Mouse (Mus musculus) left cerebral cortex, adult 11 months (tissue): ENCODE data around the gene Zfp384.
"Not testable (repeated sequence)": the region's sequence is repeated elsewhere in the genome, so short reads cannot be mapped to it uniquely, and the experiment has no call there.

Experiments used
- DNase-seq: peaks from one replicate; pipeline ENCODE4 v3.0.0; 2022; ENCODE audit warnings: low spot score

Zfp384 gene

GRCm38 (mm10) chr6:125009181-125010073, 482 bp downstream of the Zfp384 start:
- no peak for DNase-seq

DNA sequence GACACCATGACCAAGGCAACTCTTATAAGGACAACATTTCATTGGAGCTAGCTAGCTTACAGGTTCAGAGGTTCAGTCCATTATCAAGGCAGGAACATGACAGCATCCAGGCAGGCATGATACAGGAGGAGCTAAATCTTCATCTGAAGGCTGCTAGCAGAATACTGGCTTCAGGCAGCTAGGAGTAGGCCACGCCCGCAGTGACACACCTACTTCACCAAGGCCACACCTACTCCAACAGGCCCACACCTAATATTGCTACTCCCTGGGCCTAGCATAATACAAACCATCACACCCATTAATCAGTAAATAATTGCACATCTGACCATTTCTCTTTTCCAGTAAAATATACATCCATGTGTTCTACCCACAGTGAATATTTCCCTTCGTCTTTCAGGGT, 8.7 kb downstream of the Zfp384 start:
- no peak for DNase-seq

DNA sequence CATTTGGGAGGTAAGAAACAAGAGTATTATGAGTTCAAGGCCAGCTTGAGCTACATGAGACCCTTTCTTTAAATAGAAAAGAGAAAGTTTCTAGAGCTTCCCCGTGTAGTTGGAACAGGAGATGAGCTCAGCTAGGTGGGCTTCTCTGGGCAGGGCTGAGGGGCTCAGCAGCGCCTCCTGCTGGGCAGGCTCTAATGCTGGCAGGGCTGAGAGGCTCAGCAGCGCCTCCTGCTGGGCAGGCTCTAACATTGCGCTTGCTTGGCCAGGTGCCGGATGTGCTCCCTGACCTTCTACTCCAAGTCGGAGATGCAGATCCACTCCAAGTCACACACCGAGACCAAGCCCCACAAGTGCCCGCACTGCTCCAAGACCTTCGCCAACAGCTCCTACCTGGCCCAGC, 21.6 kb downstream of the Zfp384 start:
- DNase-seq, result not testable (repeated sequence)

- no peak for DNase-seq
Measured at GRCm38 (mm10) chr6:125031604-125032003, 22.7 kb downstream of the Zfp384 start.

- no peak for DNase-seq
Measured at GRCm38 (mm10) chr6:125038666-125039065, 29.7 kb downstream of the Zfp384 start.

DNA sequence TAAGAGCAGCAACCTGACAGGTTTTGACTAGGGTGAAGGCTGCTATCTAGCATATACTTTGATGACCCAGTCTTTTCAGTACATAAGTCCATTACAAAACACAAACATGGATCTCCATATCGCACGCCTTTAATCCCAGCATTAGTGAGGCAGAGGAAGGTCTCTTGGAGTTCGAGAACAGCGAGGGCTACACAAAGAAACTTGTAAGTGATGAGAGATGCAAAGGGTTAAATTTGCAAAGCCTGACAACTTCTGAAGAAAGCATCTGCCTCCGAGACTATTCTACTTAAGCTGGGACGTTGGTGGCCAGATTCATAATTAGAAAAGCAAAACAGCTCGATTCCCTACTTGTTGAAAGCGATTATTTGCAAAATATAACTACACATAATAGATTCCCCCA, 30.2 kb downstream of the Zfp384 start:
- no peak for DNase-seq

- DNase-seq, result peak; percentile 90
Measured at GRCm38 (mm10) chr6:125039533-125040153, 30.7 kb downstream of the Zfp384 start, which contains the start of gene Ing4. Ing4 (plus strand) TSS chr6:125039760.

- DNase-seq, result no peak
Measured at GRCm38 (mm10) chr6:125040221-125040620, 31.3 kb downstream of the Zfp384 start.

GRCm38 (mm10) chr6:125041047-125041446, 32.1 kb downstream of the Zfp384 start:
- no peak for DNase-seq

DNA sequence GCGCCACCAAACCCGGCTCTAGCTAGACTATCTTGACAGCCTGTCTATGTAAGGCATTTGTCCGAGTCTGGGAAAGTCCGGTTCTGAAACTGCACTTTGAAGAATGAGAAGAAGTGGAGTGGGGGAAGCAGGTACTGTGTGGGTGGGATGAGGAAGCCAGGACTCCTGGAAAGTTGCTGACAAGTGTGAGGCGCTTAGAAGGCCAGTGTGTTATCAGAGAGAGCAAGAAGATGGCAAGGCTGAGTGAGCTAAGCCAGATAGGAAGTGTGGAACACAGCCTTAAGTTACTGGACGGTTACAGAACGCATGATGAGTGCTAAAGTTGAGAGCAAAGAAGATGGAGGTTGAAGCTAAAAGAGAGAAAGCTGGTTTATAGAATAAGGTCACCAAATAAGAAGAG, 33.1 kb downstream of the Zfp384 start:
- DNase-seq, result no peak

- peak; percentile 49 for DNase-seq
Measured at GRCm38 (mm10) chr6:125046691-125047090, 37.7 kb downstream of the Zfp384 start.

DNA sequence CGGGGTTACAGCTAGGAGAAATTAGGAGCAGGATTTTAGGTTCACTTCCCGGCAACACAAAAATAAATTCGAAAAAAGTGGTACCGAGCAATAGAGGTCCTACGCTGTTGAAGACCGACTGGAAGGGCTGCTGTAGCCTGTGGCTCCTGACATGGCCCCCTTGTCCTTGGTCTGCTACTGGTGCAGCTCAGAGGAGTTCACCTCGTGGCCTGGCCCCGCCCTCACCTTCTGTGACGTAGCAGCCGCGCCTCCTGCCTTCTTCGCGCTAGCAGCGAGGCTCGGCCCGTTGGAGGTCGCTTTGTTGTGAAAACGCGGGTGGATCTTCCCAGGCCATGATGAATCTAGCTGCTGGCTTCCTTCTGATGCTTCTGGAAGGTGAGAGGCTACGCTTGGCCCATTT, 40.7 kb downstream of the Zfp384 start, which contains the start of gene Acrbp:
Gene Acrbp, plus strand, starts transcription at position 12 of the 400 bp plus-strand sequence.
- no peak for DNase-seq

GRCm38 (mm10) chr6:125051237-125051636, 42.3 kb downstream of the Zfp384 start:
- no peak for DNase-seq

DNA sequence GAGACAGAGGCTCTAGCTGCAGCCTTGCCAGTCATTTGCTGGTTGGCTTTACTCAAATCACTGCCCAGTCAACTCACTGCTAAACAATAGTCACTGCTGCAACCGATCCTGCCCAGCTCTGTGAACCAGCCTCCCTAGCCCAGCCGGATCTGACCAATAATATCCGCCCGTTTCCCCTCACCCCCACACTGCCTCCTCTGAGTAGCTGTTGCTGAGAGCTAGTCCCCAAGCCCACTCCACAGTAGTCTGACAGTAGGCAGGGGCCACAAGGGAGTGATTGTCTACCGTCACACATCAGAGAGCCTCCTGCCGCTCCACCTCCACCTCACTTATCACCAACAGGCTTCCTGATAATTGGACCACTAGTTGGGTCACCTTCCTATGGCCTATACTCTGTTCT, 52.5 kb downstream of the Zfp384 start:
- no peak for DNase-seq

DNA sequence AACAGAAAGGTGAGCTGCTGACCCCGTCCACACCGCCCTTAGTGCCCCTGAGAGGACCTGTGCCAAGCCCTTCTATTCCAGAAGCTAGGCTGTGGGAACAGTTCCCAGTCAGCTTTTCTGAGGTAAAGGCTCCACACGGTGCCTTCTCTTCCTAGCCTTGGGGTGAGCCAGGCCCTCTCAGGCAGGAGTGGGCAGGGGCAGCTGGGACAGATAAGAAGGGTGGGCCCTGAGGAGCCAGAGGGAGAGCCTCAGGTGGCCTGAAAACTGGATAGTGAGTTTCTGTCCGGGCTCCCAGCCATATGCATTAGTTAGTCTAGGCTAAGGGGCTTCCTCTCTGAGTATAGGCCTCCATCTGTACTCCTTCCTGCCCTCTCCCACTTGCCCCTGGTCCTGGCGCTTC, 53.6 kb downstream of the Zfp384 start:
- DNase-seq, result no peak

DNA sequence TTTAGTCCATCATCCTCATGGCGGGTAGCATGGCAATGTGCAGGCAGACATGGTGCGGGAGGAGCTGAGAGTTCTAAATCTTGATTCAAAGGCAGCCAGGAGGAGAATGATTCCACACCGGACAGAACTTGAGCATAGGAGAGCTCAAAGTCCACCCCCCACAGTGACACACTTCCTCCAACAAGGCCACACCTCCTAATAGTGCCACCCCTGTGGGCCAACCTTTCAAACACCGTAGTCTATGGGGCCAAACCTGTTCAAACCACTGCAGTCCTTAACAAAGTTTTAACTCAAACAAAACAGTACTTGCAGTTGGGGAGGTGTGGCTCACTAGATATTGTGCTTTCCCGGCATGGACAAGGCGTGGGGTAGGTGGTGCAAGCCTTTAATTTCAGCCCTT, 55.0 kb downstream of the Zfp384 start:
- DNase-seq, result no peak

DNA sequence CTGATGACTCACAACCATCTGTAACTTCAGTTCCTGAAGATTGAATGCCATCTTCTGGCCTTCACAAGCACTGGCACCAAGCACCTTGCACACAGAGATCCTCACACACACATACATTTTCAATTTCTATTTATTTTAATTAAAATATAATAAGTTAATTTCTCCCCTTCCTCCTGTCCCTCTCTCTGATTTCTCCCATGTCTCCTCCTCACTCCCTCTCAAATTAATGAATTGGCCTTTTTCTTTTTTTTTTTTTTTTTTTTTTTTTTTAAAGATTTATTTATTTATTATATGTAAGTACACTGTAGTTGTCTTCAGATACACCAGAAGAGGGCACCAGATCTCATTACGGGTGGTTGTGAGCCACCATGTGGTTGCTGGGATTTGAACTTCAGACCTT, 56.3 kb downstream of the Zfp384 start:
- not testable (repeated sequence) for DNase-seq

DNA sequence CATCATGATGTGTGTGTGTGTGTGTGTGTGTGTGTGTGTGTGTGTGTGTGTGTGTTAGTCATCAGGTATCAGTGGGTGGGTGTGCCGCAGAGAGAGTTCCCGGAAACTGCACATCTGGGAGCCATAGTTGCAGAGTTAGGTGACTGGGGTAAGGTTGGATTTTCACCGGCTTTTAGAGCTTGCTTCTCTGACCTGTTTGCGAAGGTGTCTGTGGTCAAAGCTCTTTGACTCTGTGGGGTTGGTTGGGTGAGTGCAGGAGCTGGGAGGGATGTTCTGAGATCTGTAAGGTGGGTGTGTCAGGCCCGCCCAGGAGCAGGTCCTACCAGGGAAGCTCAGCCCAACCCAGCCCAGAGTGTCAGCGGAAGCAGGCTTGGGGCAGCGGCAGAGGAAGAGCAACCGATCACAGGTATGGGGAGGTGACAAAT, 58.6 kb downstream of the Zfp384 start, which contains the start of gene Lpar5:
Gene Lpar5, plus strand, starts transcription at position 350 of the 425 bp plus-strand sequence.
- no peak for DNase-seq

- DNase-seq, result no peak
Measured at GRCm38 (mm10) chr6:125071170-125071895, 62.4 kb downstream of the Zfp384 start.

DNA sequence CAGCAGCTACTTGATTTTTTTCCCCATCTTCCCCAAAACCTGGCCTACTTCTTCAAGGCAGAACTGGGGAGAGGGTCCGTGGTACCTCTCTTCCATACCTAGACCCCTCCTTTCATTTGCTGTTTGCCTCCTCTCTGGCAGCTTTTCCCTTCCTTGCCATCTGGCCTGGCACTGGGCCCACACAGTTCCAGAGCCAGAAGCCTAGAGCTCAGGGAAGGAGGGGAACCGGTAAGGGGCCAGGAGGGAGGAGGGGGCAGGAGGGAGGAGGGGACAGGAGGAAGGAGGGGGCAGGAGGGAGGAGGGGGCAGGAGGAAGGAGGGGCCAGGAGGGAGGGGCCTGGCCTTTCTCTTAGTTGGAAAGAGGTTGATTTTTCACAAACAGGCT, 62.9 kb downstream of the Zfp384 start:
- no peak for DNase-seq

DNA sequence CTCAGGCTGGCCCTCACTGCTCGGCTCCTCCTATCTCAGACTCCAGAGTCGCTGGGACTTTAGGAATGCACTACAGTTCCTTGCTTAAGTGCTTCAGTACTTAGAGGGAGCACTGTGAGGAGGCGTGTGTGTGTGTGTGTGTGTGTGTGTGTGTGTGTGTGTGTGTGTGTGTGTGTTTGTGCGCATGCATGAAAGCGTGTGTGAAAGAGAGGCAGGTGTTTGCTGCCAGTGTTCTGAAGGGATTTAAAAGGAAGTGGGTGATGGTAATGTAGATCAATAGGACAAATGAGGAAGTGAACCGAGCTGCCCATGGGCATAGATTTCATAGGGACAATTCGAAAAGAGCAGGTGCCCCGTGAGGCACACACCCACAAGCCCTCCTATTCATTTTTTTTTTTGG, 64.9 kb downstream of the Zfp384 start:
- DNase-seq, result no peak

DNA sequence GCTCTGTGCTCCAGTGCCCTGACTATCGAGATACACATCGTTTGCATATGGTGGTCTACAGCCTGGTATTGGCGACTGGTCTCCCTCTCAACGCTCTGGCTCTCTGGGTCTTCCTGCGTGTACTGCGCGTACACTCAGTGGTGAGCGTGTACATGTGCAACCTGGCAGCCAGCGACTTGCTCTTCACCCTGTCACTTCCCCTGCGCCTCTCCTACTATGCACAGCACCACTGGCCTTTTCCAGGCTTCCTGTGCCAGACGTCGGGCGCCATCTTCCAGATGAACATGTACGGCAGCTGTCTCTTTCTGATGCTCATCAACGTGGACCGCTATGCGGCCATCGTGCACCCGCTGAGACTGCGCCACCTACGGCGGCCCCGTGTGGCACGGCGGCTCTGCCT, 72.4 kb downstream of the Zfp384 start:
- DNase-seq, result no peak
